Mouse (Mus musculus): ENCODE measurements around the gene Nnmt. TPM values are rescaled to one million over a fixed set of nuclear protein-coding genes. Genes with fewer than 3 reads are reported as not detected.
A peak's percentile ranks its signal among the peaks of the same experiment; 100 is the strongest.

The Nnmt gene
- total RNA-seq (2015) (0.22 and 1.9 TPM in 2 replicates), total RNA-seq (2017) (0.37 and 1.2 TPM in 2 replicates)

- ATAC-seq (ENCODE audit: poor library complexity, severe bottlenecking), result no peak
Observed at GRCm38 (mm10) chr9:48604939-48605598, at the start of gene Nnmt. Gene Nnmt (minus strand): TSS chr9:48605153.

- no peak for ATAC-seq (ENCODE audit: poor library complexity, severe bottlenecking)
Observed at GRCm38 (mm10) chr9:48654730-48655129, 49.8 kb upstream of the Nnmt start.

GRCm38 (mm10) chr9:48653399-48654070 is 48.6 kb upstream of the Nnmt start:
- no peak for ATAC-seq (ENCODE audit: poor library complexity, severe bottlenecking)

- ATAC-seq (ENCODE audit: poor library complexity, severe bottlenecking), result no peak
Observed at GRCm38 (mm10) chr9:48652026-48652425, 47.1 kb upstream of the Nnmt start.

- no peak for ATAC-seq (ENCODE audit: poor library complexity, severe bottlenecking)
Observed at GRCm38 (mm10) chr9:48650846-48651245, 45.9 kb upstream of the Nnmt start.

- no peak for ATAC-seq (ENCODE audit: poor library complexity, severe bottlenecking)
Observed at GRCm38 (mm10) chr9:48649851-48650685, 45.1 kb upstream of the Nnmt start.

- peak; percentile 65 for ATAC-seq (ENCODE audit: poor library complexity, severe bottlenecking)
Observed at GRCm38 (mm10) chr9:48649098-48649766, 44.3 kb upstream of the Nnmt start.

GRCm38 (mm10) chr9:48648285-48649097 is 43.5 kb upstream of the Nnmt start:
- ATAC-seq (ENCODE audit: poor library complexity, severe bottlenecking), result no peak

- no peak for ATAC-seq (ENCODE audit: poor library complexity, severe bottlenecking)
Observed at GRCm38 (mm10) chr9:48647648-48648284, 42.8 kb upstream of the Nnmt start.

- ATAC-seq (ENCODE audit: poor library complexity, severe bottlenecking), result no peak
Observed at GRCm38 (mm10) chr9:48646781-48647647, 42.1 kb upstream of the Nnmt start.

- ATAC-seq (ENCODE audit: poor library complexity, severe bottlenecking), result peak; percentile 72
Observed at GRCm38 (mm10) chr9:48646251-48646650, 41.3 kb upstream of the Nnmt start.

- ATAC-seq (ENCODE audit: poor library complexity, severe bottlenecking), result no peak
Observed at GRCm38 (mm10) chr9:48645648-48646126, 40.7 kb upstream of the Nnmt start.

- peak; percentile 73 for ATAC-seq (ENCODE audit: poor library complexity, severe bottlenecking)
Observed at GRCm38 (mm10) chr9:48644926-48645647, 40.1 kb upstream of the Nnmt start.

- no peak for ATAC-seq (ENCODE audit: poor library complexity, severe bottlenecking)
Observed at GRCm38 (mm10) chr9:48644376-48644775, 39.4 kb upstream of the Nnmt start.

GRCm38 (mm10) chr9:48641636-48642035 is 36.7 kb upstream of the Nnmt start:
- ATAC-seq (ENCODE audit: poor library complexity, severe bottlenecking), result no peak

GRCm38 (mm10) chr9:48640881-48641280 is 35.9 kb upstream of the Nnmt start:
- no peak for ATAC-seq (ENCODE audit: poor library complexity, severe bottlenecking)

- ATAC-seq (ENCODE audit: poor library complexity, severe bottlenecking), result no peak
Observed at GRCm38 (mm10) chr9:48638176-48638803, 33.3 kb upstream of the Nnmt start.

Measured in megakaryocyte, adult 5-6 weeks (primary cell).